Mouse (Mus musculus) embryonic fibroblast, embryonic 13.5 days (primary cell): ENCODE measurements around the gene Tnfrsf8.

Experiments used
- CTCF ChIP-seq: IDR thresholded peaks from 2 replicates; pipeline ENCODE4 v1.5.1; 2011; ENCODE audit warnings: mild to moderate bottlenecking, control low read depth, low read length, moderate library complexity, borderline replicate concordance; ENCODE audit not compliant: insufficient read depth
- POLR2A ChIP-seq: IDR thresholded peaks from 2 replicates; pipeline ENCODE4 v1.6.1; 2011; ENCODE audit warnings: low read depth, mild to moderate bottlenecking, control low read depth, low read length, moderate library complexity

GRCm38 (mm10) chr4:145267631-145268110 is 47.3 kb downstream of the Tnfrsf8 start:
- TF ChIP-seq CTCF (no peak), POLR2A (no peak)
